11 mouse cellular contexts compared by ENCODE assay signal in the genomic region with DNA sequence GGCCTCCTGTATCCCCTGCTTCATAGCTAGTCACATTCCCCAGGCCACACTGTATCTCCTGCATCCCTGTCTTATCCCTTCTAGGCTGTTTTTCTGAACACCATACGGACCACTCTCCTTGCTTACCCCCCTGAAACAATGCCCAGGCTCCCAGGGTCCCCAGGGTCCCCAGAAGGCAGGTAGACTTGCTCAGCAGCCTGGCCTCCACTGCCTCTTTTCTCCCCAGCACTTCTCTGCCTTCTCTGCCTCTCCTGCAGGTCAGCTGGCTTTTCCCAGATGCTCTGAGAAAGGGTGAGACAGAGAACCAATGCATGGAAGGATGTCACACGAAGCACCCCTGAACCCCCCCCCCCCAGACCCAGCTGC. TPM values are rescaled to one million over a fixed set of nuclear protein-coding genes. Genes with fewer than 3 reads are reported as not detected.
DNase-seq lines count a peak whose midpoint lies in the region; ATAC-seq and TF ChIP-seq lines count a peak whose summit lies in the region.
"Had no signal": no experiment of that assay in that cellular context is flagged by ENCODE, and none has a peak within 500 bp of the region (broad histone marks: within the 10 kb centered on the region; RNA-seq: fewer than 3 reads in every experiment).

No protein-coding gene starts in this region.

- no peaks in the 10 kb centered on the region for H3K9me3 ChIP-seq in intestine, embryonic 14.5 days (ENCODE audit: control insufficient read depth, low read length)
- H3K9me3 ChIP-seq in midbrain, postnatal 0 days (ENCODE audit: low read length): no peaks in the 10 kb centered on the region
- H3K9me3 ChIP-seq: heart, embryonic 12.5 days had no signal

- H3K27ac ChIP-seq in cortical plate, adult 2 months (ENCODE audit: insufficient read depth, low read length): peak overlapping the region; percentile 97
- H3K27ac ChIP-seq in embryonic fibroblast, embryonic 13.5 days (ENCODE audit: insufficient read depth, low read length): no peak overlapping the region
- no peak overlapping the region for H3K27ac ChIP-seq in intestine, embryonic 14.5 days (ENCODE audit: low read depth)
- H3K27ac ChIP-seq in midbrain, postnatal 0 days (ENCODE audit: low read depth, low read length): peak overlapping the region; percentile 58

- DNase-seq in intestine, embryonic 14.5 days (ENCODE audit: low spot score): no peak
- no peak for DNase-seq in midbrain, postnatal 0 days (ENCODE audit: low spot score)
- no peak for DNase-seq in kidney, postnatal 10 days
- DNase-seq in kidney, postnatal 14 days: no peak
- DNase-seq in layer of hippocampus, adult 8-10 months (ENCODE audit: low spot score in 2 of 2): no peak
- no peak for DNase-seq in frontal cortex, postnatal 36 days (ENCODE audit: low spot score in 2 of 2)
- DNase-seq: cerebellum, adult 11-12 months; lung, postnatal 14 days had no signal

- H3K4me2 ChIP-seq in intestine, embryonic 14.5 days (ENCODE audit: low read length): peak overlapping the region; percentile 93
- H3K4me2 ChIP-seq in midbrain, postnatal 0 days (ENCODE audit: low read depth, low read length, poor library complexity, severe bottlenecking): peak overlapping the region; percentile 95
- H3K4me2 ChIP-seq: heart, embryonic 12.5 days had no signal

- H3K27me3 ChIP-seq in intestine, embryonic 14.5 days (replicated peaks; ENCODE audit: control insufficient read depth, insufficient read depth, low read length): peaks cover 15% of the 10 kb centered on the region; the same call in 1 of the 2 replicates
- H3K27me3 ChIP-seq in midbrain, postnatal 0 days (ENCODE audit: insufficient read depth, low read length): 0 out of 2 replicates have a peak, but pooled peaks cover 3% of the 10 kb centered on the region

- H3K4me3 ChIP-seq in cortical plate, adult 2 months (ENCODE audit: insufficient read depth, low read length): peak overlapping the region; percentile 61
- peak overlapping the region; percentile 9; the same call in 1 of the 2 replicates for H3K4me3 ChIP-seq in embryonic fibroblast, embryonic 13.5 days (ENCODE audit: insufficient read depth, low read length)
- peak overlapping the region; percentile 74; the same call in 1 of the 2 replicates for H3K4me3 ChIP-seq in intestine, embryonic 14.5 days (ENCODE audit: low read depth, low read length)
- H3K4me3 ChIP-seq in midbrain, postnatal 0 days (ENCODE audit: low read depth, low read length): peak overlapping the region; percentile 81
- H3K4me3 ChIP-seq: heart, embryonic 12.5 days had no signal

- TF ChIP-seq POLR2A in cortical plate, adult 2 months (IDR thresholded peaks at IDR 0.05; ENCODE audit: extremely low read depth, insufficient read depth, low read length): no peak
- no peak for TF ChIP-seq POLR2A in embryonic fibroblast, embryonic 13.5 days (IDR thresholded peaks at IDR 0.05; ENCODE audit: low read depth, low read length)

- 36% methylated on average over 2 of the region's 2 CpGs for WGBS in intestine, embryonic 14.5 days
- 14% methylated on average over 2 of the region's 2 CpGs for WGBS in midbrain, postnatal 0 days

- no peak for TF ChIP-seq CTCF in cortical plate, adult 2 months (IDR thresholded peaks at IDR 0.05; ENCODE audit: extremely low read depth, insufficient read depth, low read length)
- no peak for TF ChIP-seq CTCF in embryonic fibroblast, embryonic 13.5 days (IDR thresholded peaks at IDR 0.05; ENCODE audit: borderline replicate concordance, insufficient read depth, low read length)
- TF ChIP-seq CTCF in midbrain, postnatal 0 days (IDR thresholded peaks at IDR 0.05): no peak

- no peak overlapping the region for H3K9ac ChIP-seq in intestine, embryonic 14.5 days (ENCODE audit: low read length)
- peak overlapping the region; percentile 82 for H3K9ac ChIP-seq in midbrain, postnatal 0 days (replicated peaks; ENCODE audit: low read length, poor library complexity, severe bottlenecking)
- H3K9ac ChIP-seq: heart, embryonic 12.5 days had no signal

- no peak for ATAC-seq in intestine, embryonic 14.5 days (replicated peaks; ENCODE audit: low FRiP score, low TSS enrichment, low read depth)
- ATAC-seq in midbrain, postnatal 0 days (ENCODE audit: low FRiP score): no peak

- peaks cover 2% of the 10 kb centered on the region; the same call in 1 of the 2 replicates for H3K4me1 ChIP-seq in cortical plate, adult 2 months (ENCODE audit: control insufficient read depth, insufficient read depth, low read length)
- no peaks in the 10 kb centered on the region for H3K4me1 ChIP-seq in embryonic fibroblast, embryonic 13.5 days (ENCODE audit: control insufficient read depth, insufficient read depth, low read length)
- peaks cover 29% of the 10 kb centered on the region for H3K4me1 ChIP-seq in intestine, embryonic 14.5 days (replicated peaks; ENCODE audit: control insufficient read depth, insufficient read depth, low read length)
- peaks cover 2% of the 10 kb centered on the region; the same call in 1 of the 2 replicates for H3K4me1 ChIP-seq in midbrain, postnatal 0 days (ENCODE audit: insufficient read depth, low read length)

- no peaks in the 10 kb centered on the region for H3K36me3 ChIP-seq in intestine, embryonic 14.5 days (ENCODE audit: control insufficient read depth, insufficient read depth, low read length)
- H3K36me3 ChIP-seq in midbrain, postnatal 0 days (ENCODE audit: insufficient read depth, low read length): no peaks in the 10 kb centered on the region
- H3K36me3 ChIP-seq: heart, embryonic 12.5 days had no signal

RNA-seq across cellular contexts. Expression of a gene that starts 2.7 kb away (rescaled TPM):
- 23.9 and 27.2 TPM in 2 replicates for polyA plus RNA-seq in cortical plate, adult 2 months (2012; rRNA removed)
- polyA plus RNA-seq in embryonic fibroblast, embryonic 13.5 days (2011; ENCODE audit: insufficient read length, low read depth, missing spikeins): 3.0 and 6.5 TPM in 2 replicates
- polyA plus RNA-seq in intestine, embryonic 14.5 days (2014; fragmentation: Nextera tagmentation; extraction: Ambion mirVana): 8.3 and 8.8 TPM in 2 replicates
- 55.2 and 56.8 TPM in 2 replicates for total RNA-seq in midbrain, postnatal 0 days (2014; rRNA removed)
- polyA plus RNA-seq in midbrain, postnatal 0 days (2015; fragmentation: Nextera tagmentation; extraction: Ambion mirVana): 18.9 and 19.0 TPM in 2 replicates
- 100 to 1,000 TPM; 110 to 122 (median 115) TPM for total RNA-seq in layer of hippocampus, adult 8-10 months (2022)

Comparison
In these comparisons a context has a peak if more than half of its experiments do, and no peak if none do; other contexts are left out.
1. H3K27ac ChIP-seq: peak in cortical plate, adult 2 months (single experiment) and midbrain, postnatal 0 days (single experiment); none in embryonic fibroblast, embryonic 13.5 days (single experiment) and intestine, embryonic 14.5 days (single experiment).
2. H3K4me3 ChIP-seq: peak in every context shown above with its lines; median percentile 81 in midbrain, postnatal 0 days; 74 in intestine, embryonic 14.5 days; 61 in cortical plate, adult 2 months; 9 in embryonic fibroblast, embryonic 13.5 days.